Mouse (Mus musculus) embryonic facial prominence, embryonic 12.5 days (tissue): ENCODE data around the gene Dnal4. TPM values are rescaled to one million over a fixed set of nuclear protein-coding genes. Genes with fewer than 3 reads are reported as not detected.

Experiments used
- ATAC-seq: fragments of 200-750 bp; cut with Nextera tagmentation; 2 replicates; pipeline ENCODE4 v1.8.0; 2017; ENCODE audit not compliant: insufficient number of reproducible peaks, insufficient read depth, low FRiP score, low TSS enrichment
- H3K27ac ChIP-seq: fragments of 300-500 bp; sonication (generic); 2 replicates; pipeline ENCODE4 v1.5.1; 2016; ENCODE audit warnings: mild to moderate bottlenecking
- H3K27me3 ChIP-seq: fragments of 300-500 bp; sonication (generic); 2 replicates; pipeline ENCODE4 v1.6.1; 2016; ENCODE audit warnings: mild to moderate bottlenecking, moderate library complexity
- H3K36me3 ChIP-seq: fragments of 300-500 bp; sonication (generic); 2 replicates; pipeline ENCODE4 v1.6.1; 2016; ENCODE audit warnings: mild to moderate bottlenecking
- H3K4me1 ChIP-seq: fragments of 300-500 bp; sonication (generic); 2 replicates; pipeline ENCODE4 v1.6.1; 2016
- H3K4me2 ChIP-seq: fragments of 300-500 bp; sonication (generic); replicated peaks from 2 replicates; pipeline ENCODE4 v1.6.1; 2016; ENCODE audit warnings: mild to moderate bottlenecking, moderate library complexity
- H3K4me3 ChIP-seq: fragments of 300-500 bp; sonication (generic); 2 replicates; pipeline ENCODE4 v1.5.1; 2016; ENCODE audit warnings: mild to moderate bottlenecking
- H3K9ac ChIP-seq: fragments of 300-500 bp; sonication (generic); 2 replicates; pipeline ENCODE4 v1.6.1; 2016; ENCODE audit warnings: mild to moderate bottlenecking, moderate library complexity
- H3K9me3 ChIP-seq: fragments of 300-500 bp; sonication (generic); 2 replicates; pipeline ENCODE4 v1.6.1; 2016; ENCODE audit warnings: mild to moderate bottlenecking, moderate library complexity
- WGBS: fragments of 180-500 bp; shearing (Covaris S2); methylation state at CpG from one replicate; pipeline ENCODE4 v1.1.7; 2016; 5-methylcytosine and 5-hydroxymethylcytosine counted together
- polyA plus RNA-seq: library from polyadenylated mRNA; unstranded; fragments of >200 nt; fragmentation: Nextera tagmentation; extraction: Ambion mirVana; gene quantifications from 2 replicates; pipeline ENCODE4 v1.2.1, GENCODE M21; 2016

Dnal4 gene
- polyA plus RNA-seq, 1 experiment from 2014 or later = 70.3 TPM

- no peak overlapping the region for H3K4me3 ChIP-seq
- H3K27me3 ChIP-seq = peaks cover 28% of the 10 kb centered on the region
- H3K4me1 ChIP-seq = no peaks in the 10 kb centered on the region
- H3K36me3 ChIP-seq = no peaks in the 10 kb centered on the region
- H3K4me2 ChIP-seq = no peak overlapping the region
- no peaks in the 10 kb centered on the region for H3K9me3 ChIP-seq
- H3K27ac ChIP-seq = no peak overlapping the region
- no peak overlapping the region for H3K9ac ChIP-seq
- 84% methylated on average over 7 of the region's 7 CpGs for WGBS
- ATAC-seq = no peak
Observed at GRCm38 (mm10) chr15:79797096-79797495, 19.4 kb upstream of the Dnal4 start.

- Histone ChIP-seq H3K36me3 (no peaks in the 10 kb centered on the region), H3K27ac (no peak overlapping the region), H3K27me3 (peaks cover 24% of the 10 kb centered on the region; the same call in 1 of the 2 replicates), H3K9ac (no peak overlapping the region), H3K4me1 (no peaks in the 10 kb centered on the region), H3K4me3 (no peak overlapping the region), H3K9me3 (no peaks in the 10 kb centered on the region), H3K4me2 (no peak overlapping the region)
- no peak for ATAC-seq
- 86% methylated on average over 12 of the region's 12 CpGs for WGBS
Observed at GRCm38 (mm10) chr15:79796256-79796655, 18.6 kb upstream of the Dnal4 start.

- H3K27me3 ChIP-seq = peaks cover 10% of the 10 kb centered on the region; the same call in 1 of the 2 replicates
- H3K27ac ChIP-seq = no peak overlapping the region
- H3K4me3 ChIP-seq = no peak overlapping the region
- no peak for ATAC-seq
- no peaks in the 10 kb centered on the region for H3K4me1 ChIP-seq
- H3K9me3 ChIP-seq = no peaks in the 10 kb centered on the region
- 23% methylated on average over 20 of the region's 20 CpGs for WGBS
- H3K9ac ChIP-seq = no peak overlapping the region
- H3K4me2 ChIP-seq = no peak overlapping the region
- no peaks in the 10 kb centered on the region for H3K36me3 ChIP-seq
Observed at GRCm38 (mm10) chr15:79794173-79794572, 16.5 kb upstream of the Dnal4 start.

GRCm38 (mm10) chr15:79793076-79793475, 15.4 kb upstream of the Dnal4 start:
- Histone ChIP-seq H3K27me3 (peaks cover 10% of the 10 kb centered on the region; the same call in 1 of the 2 replicates), H3K9me3 (no peaks in the 10 kb centered on the region), H3K36me3 (no peaks in the 10 kb centered on the region), H3K4me1 (no peaks in the 10 kb centered on the region), H3K4me3 (no peak overlapping the region), H3K4me2 (no peak overlapping the region), H3K9ac (no peak overlapping the region), H3K27ac (no peak overlapping the region)
- no peak for ATAC-seq
- 90% methylated on average over 9 of the region's 9 CpGs for WGBS

- Histone ChIP-seq H3K27ac (no peak overlapping the region), H3K9ac (no peak overlapping the region), H3K36me3 (no peaks in the 10 kb centered on the region), H3K9me3 (no peaks in the 10 kb centered on the region), H3K4me3 (no peak overlapping the region), H3K27me3 (peaks cover 14% of the 10 kb centered on the region), H3K4me2 (no peak overlapping the region), H3K4me1 (no peaks in the 10 kb centered on the region)
- ATAC-seq = no peak
- 25% methylated on average over 19 of the region's 19 CpGs for WGBS
Observed at GRCm38 (mm10) chr15:79792455-79792854, 14.8 kb upstream of the Dnal4 start.

GRCm38 (mm10) chr15:79791502-79791901, 13.9 kb upstream of the Dnal4 start:
- Histone ChIP-seq H3K9me3 (no peaks in the 10 kb centered on the region), H3K27me3 (peaks cover 14% of the 10 kb centered on the region), H3K36me3 (no peaks in the 10 kb centered on the region), H3K27ac (no peak overlapping the region), H3K9ac (no peak overlapping the region), H3K4me2 (no peak overlapping the region), H3K4me3 (no peak overlapping the region), H3K4me1 (no peaks in the 10 kb centered on the region)
- 4% methylated on average over 12 of the region's 12 CpGs for WGBS
- ATAC-seq = no peak

- Histone ChIP-seq H3K9me3 (no peaks in the 10 kb centered on the region), H3K36me3 (no peaks in the 10 kb centered on the region), H3K4me2 (no peak overlapping the region), H3K9ac (no peak overlapping the region), H3K27me3 (peaks cover 14% of the 10 kb centered on the region), H3K27ac (no peak overlapping the region), H3K4me3 (no peak overlapping the region), H3K4me1 (no peaks in the 10 kb centered on the region)
- ATAC-seq = no peak
- 84% methylated on average over 6 of the region's 6 CpGs for WGBS
Observed at GRCm38 (mm10) chr15:79790905-79791304, 13.3 kb upstream of the Dnal4 start.

- no peaks in the 10 kb centered on the region for H3K4me1 ChIP-seq
- no peak overlapping the region for H3K9ac ChIP-seq
- peaks cover 14% of the 10 kb centered on the region for H3K27me3 ChIP-seq
- ATAC-seq = no peak
- no peak overlapping the region for H3K4me2 ChIP-seq
- no peaks in the 10 kb centered on the region for H3K36me3 ChIP-seq
- 50% methylated on average over 8 of the region's 8 CpGs for whole genome bisulfite sequencing
- no peak overlapping the region for H3K4me3 ChIP-seq
- H3K27ac ChIP-seq = no peak overlapping the region
- H3K9me3 ChIP-seq = no peaks in the 10 kb centered on the region
Observed at GRCm38 (mm10) chr15:79790111-79790510, 12.5 kb upstream of the Dnal4 start.

- ATAC-seq = no peak
- no peaks in the 10 kb centered on the region for H3K4me1 ChIP-seq
- H3K27ac ChIP-seq = no peak overlapping the region
- no peaks in the 10 kb centered on the region for H3K9me3 ChIP-seq
- no peaks in the 10 kb centered on the region for H3K36me3 ChIP-seq
- H3K4me3 ChIP-seq = no peak overlapping the region
- WGBS = 57% methylated on average over 8 of the region's 8 CpGs
- no peak overlapping the region for H3K9ac ChIP-seq
- H3K27me3 ChIP-seq = peaks cover 9% of the 10 kb centered on the region; the same call in 1 of the 2 replicates
- no peak overlapping the region for H3K4me2 ChIP-seq
Observed at GRCm38 (mm10) chr15:79787815-79788214, 10.2 kb upstream of the Dnal4 start.

GRCm38 (mm10) chr15:79785056-79785455, 7.4 kb upstream of the Dnal4 start:
- Histone ChIP-seq H3K36me3 (no peaks in the 10 kb centered on the region), H3K9me3 (no peaks in the 10 kb centered on the region), H3K27me3 (peaks cover 4% of the 10 kb centered on the region; the same call in 1 of the 2 replicates), H3K9ac (no peak overlapping the region), H3K27ac (no peak overlapping the region), H3K4me2 (no peak overlapping the region), H3K4me3 (no peak overlapping the region), H3K4me1 (no peaks in the 10 kb centered on the region)
- no peak for ATAC-seq
- 63% methylated on average over 1 of the region's 1 CpGs for WGBS

- peaks cover 15% of the 10 kb centered on the region for H3K4me1 ChIP-seq
- H3K36me3 ChIP-seq = no peaks in the 10 kb centered on the region
- no peak overlapping the region for H3K9ac ChIP-seq
- 72% methylated on average over 7 of the region's 7 CpGs for WGBS
- no peak overlapping the region for H3K4me3 ChIP-seq
- no peaks in the 10 kb centered on the region for H3K27me3 ChIP-seq
- H3K4me2 ChIP-seq = no peak overlapping the region
- no peak for ATAC-seq
- no peak overlapping the region for H3K27ac ChIP-seq
- no peaks in the 10 kb centered on the region for H3K9me3 ChIP-seq
Observed at GRCm38 (mm10) chr15:79775662-79776061, 2.0 kb downstream of the Dnal4 start.

- Histone ChIP-seq H3K9ac (peak overlapping the region; percentile 80), H3K9me3 (no peaks in the 10 kb centered on the region)
- WGBS = under 1% methylated on average over 50 of the region's 50 CpGs
Observed at GRCm38 (mm10) chr15:79774117-79775027, 3.3 kb downstream of the Dnal4 start.

More at GRCm38 (mm10) chr15:79774117-79775027, 3.3 kb downstream of the Dnal4 start:
- Histone ChIP-seq H3K36me3 (no peaks in the 10 kb centered on the region), H3K27ac (peak overlapping the region; percentile 55; the same call in 1 of the 2 replicates), H3K27me3 (no peaks in the 10 kb centered on the region), H3K4me1 (peaks cover 15% of the 10 kb centered on the region), H3K4me3 (peak overlapping the region; percentile 89), H3K4me2 (peak overlapping the region; percentile 70)
- peak; percentile 98 for ATAC-seq
